Mouse (Mus musculus) spleen, adult 18-20 months (tissue): ENCODE measurements at regions not wholly inside any gene's neighbourhood (a gene's known extent, or its start where the extent isn't known, plus 50 kb on each side); places are given as distances from the start of the nearest gene placed in this dataset.
"Not testable (repeated sequence)": the region's sequence is repeated elsewhere in the genome, so short reads cannot be mapped to it uniquely, and the experiment has no call there.

Experiments
- DNase-seq, 2 experiments: peaks; one replicate each; pipeline ENCODE4 v3.0.0; 2022; ENCODE audit warnings: mixed read lengths in 2 of 2

- DNase-seq = peak in 1 of 2 experiments; percentile 10
Observed at GRCm38 (mm10) chr5:68252671-68253070, 221.0 kb downstream of the Grxcr1 start.

- no peak for DNase-seq
Observed at GRCm38 (mm10) chr5:68253476-68253875, 221.8 kb downstream of the Grxcr1 start.

DNA sequence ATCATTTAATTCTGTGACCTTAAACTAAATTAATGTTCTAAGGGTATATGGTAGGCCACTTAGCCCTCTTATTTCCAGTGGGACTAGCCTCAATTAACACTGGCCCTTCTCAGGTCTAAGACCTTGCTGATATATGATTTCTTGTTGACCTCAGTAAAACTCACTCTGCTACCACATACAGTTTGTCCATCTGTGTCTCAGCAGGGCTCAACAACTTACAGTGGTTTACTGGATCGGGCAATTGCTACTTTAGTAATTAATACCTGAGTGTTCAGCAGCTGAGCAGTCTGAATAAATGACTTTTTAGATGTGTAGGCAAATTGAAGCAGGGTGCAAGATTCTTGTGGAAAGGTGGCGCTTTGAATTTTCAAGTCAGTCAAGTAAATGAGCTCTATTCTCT lies 222.5 kb downstream of the Grxcr1 start:
- no peak for DNase-seq

GRCm38 (mm10) chr5:68264206-68264605 lies 232.6 kb downstream of the Grxcr1 start:
- no peak for DNase-seq

- no peak for DNase-seq
Observed at GRCm38 (mm10) chr5:68274271-68274670, 242.6 kb downstream of the Grxcr1 start.

- no peak for DNase-seq
Observed at GRCm38 (mm10) chr5:68275558-68276263, 244.1 kb downstream of the Grxcr1 start.

DNA sequence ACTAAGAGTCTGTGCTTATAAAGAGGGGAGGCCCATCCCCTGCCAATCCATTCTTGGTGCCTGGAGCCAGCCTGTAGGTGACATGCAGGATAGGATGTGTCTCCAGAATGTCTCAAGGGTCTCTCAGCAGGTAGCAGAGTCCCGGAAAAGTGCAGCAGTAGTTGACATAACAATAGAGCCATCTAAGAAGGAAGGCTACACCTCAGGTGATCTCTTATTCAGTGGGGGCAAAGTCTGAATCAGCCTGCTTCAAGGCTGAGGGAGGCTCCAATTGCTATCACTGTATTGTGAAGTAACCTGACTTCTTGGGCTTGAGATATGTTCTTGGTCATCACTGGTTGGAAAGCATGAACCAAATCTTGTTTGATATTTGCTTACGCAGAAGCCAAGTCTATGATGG lies 264.1 kb downstream of the Grxcr1 start:
- not testable (repeated sequence) for DNase-seq

DNA sequence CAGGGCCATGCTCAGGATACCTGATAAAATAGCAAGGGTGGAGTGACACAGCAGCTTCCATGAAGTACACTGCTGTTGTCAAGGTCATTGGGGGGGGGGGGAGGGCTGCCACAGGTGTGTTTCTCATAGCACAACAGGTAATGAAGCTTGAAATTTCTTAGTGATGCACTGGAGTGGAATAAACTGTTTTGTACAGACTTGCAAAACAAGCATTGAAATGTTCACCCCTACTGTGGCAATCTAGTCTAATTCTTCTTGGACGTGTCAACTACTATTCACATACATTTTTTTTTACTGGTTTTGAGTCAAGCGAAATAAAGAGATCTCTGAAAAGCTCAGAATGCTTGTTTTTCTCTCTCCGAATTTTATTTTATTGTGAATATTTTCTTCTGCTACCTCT lies 281.6 kb downstream of the Grxcr1 start:
- DNase-seq = no peak

DNA sequence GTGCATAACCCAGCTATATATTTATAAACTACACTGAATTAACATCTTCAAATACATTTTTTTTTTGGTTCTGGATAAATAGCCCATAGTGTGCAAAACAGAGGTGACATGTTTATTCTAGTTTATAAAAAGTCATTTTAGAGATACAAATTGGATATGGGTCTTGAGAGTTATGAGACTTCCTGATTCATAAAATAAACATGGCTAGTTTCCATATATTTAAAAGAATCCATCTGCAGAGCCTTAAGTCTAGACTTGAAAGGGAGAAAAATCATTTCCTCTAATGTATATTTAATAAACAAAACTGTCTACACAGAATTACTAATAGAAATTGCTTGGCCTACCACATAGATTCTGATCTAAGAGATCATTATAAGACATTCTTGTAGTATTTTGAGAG lies 287.3 kb downstream of the Grxcr1 start:
- no peak for DNase-seq

DNA sequence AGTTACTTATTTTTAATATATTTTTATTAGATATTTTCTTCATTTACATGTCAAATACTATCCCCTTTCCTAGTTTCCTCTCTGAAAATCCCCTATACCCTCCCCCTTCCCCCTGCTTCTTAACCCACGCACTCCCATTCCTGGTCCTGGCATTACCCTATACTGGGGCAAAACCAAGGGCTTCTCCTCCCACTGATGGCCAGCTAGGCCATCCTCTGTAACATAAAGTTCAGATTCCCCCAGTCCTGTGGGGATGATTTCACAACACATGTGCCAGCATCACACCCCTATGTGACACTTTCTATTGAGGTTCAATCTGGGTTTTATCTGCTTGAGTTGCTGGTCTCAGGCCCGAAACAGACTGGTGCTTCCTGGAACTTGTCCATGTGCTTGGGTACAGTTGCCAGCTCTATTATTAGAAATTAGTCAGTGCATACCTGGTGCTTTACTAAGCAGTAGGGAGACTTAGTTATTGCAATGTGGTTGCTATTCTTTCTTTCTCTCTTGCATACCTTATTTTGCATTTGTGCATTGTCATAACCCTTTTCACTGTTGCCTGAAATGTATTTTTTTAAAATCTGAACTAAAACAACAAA lies 295.5 kb downstream of the Grxcr1 start:
- no peak for DNase-seq

- no peak for DNase-seq
Observed at GRCm38 (mm10) chr5:68329311-68329710, 297.7 kb downstream of the Grxcr1 start.

GRCm38 (mm10) chr5:68329828-68330227 lies 298.2 kb downstream of the Grxcr1 start:
- no peak for DNase-seq

DNA sequence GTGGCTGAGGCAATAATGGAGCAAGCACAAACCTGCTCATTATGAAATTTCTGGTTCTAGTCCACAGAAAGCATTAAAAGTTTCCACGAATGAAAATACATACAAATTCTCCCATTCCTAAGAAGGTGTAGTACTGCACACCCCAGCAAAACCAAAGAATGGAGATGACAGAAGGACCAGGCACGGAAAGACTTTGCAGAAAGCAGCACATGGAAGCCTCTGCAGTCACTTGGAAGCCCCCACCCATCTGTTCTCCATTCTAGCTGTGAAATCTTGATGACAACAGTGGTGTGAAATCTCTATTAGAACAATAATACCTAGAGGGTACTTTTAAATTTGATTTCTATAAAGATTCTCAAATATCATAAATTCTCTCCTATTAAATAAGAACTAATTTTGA lies 319.3 kb downstream of the Grxcr1 start:
- no peak for DNase-seq

DNA sequence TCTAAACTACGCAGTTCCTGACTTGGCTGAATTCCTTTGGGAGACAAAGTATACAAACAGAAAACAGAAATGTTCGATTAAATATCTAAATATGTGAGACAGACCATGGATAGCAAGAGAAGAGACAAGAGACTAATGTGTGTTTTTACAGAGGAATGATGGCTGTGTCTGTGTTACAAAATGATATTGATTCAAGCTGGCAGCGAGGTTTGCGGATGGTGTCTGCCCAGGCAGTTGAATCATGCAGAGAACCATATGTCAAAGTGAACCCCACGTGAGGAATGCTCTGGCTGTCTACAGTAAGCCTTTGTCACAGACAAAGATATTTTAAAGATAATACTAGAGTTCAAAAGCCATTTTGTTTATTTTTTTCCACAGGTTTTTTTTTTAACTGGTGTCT lies 320.2 kb downstream of the Grxcr1 start:
- no peak for DNase-seq

DNA sequence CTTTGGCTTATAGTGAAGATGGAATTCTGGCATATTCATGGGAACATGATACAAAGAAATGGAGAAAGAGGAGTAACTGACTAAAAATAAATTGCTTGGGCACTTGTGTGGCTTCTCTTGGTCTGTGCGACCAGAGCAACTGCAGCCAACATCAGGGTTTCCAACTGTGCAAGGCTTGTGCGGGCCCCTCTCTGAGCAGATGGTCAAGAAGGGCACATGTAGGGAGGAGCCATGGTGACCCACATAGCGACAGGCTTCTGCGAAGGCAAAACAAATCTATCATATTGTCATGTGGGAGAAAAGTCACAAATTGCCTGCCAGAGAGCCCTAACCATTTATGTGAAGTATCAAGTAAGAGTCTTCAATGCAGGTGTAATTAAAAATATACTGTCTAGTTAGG lies 321.6 kb downstream of the Grxcr1 start:
- DNase-seq = no peak

- not testable (repeated sequence) for DNase-seq
Observed at GRCm38 (mm10) chr5:68353816-68354215, 322.2 kb downstream of the Grxcr1 start.

- peak in 1 of 2 experiments; percentile 5 for DNase-seq
Observed at GRCm38 (mm10) chr5:68361581-68362211, 330.1 kb downstream of the Grxcr1 start.

- DNase-seq = no peak
Observed at GRCm38 (mm10) chr5:68373082-68373481, 341.4 kb downstream of the Grxcr1 start.
